Mouse (Mus musculus): ENCODE data around the gene Pknox1. TPM values are rescaled to one million over a fixed set of nuclear protein-coding genes. Genes with fewer than 3 reads are reported as not detected.
"Not testable (repeated sequence)": the region's sequence is repeated elsewhere in the genome, so short reads cannot be mapped to it uniquely, and the experiment has no call there.

Pknox1 gene
- 10 to 100 TPM; 10.6 to 12.7 TPM for total RNA-seq (2021)
- long read RNA-seq, experiment 1, full-length matches to known transcripts = 7 of 9 reads
- long read RNA-seq, experiment 1, partial matches to known transcripts = 1 of 9 reads
- long read RNA-seq, experiment 1, other reads (novel, unspliced or antisense) = 1 of 9 reads
- long read RNA-seq, experiment 2, full-length matches to known transcripts = 4 of 5 reads
- long read RNA-seq, experiment 2, partial matches to known transcripts = 0 of 5 reads
- long read RNA-seq, experiment 2, other reads (novel, unspliced or antisense) = 1 of 5 reads

DNA sequence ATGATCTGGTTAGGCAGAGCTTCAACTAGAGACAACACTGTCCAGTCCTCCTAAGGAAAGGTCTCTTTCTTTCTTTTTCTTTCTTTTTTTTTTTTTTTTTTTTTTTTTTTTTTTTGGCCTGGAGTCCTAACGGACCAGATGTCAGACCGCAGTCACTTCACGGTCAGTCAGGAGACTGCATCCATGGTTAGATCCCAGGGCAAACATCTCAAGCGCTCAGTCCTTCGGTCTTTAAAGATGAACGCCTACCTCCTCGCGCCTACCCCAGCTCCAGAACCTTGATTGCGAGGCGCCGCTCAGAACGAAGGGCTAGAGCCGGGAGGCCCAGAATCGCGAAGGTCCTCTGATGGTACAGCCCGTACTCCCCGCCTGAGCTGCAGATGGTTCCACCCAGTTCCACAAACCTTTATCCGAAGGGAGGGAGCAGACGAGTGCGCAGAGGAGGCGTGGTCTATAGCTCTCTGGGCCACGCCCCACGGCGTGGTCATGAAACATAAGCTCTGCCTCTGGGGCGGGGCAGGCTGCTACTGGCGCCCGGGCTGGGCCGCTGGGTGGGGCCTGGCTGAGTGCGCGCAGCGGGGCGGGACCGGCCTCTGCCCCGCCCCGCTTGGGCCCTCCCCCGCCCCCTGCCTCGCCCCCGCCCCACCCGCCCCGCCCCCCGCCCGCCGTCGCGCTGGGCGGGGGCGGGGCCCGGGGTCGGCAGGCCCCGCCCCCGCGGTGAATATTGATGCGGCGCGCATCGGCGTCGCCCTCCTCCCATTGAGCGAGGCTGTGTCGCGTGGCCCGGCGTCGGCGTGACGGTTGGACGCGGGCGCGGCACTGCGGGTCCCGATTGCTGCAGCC, at the start of gene Pknox1:
Pknox1 (plus strand) TSS at position 720 of the 843 bp plus-strand sequence.
- peak; percentile 97 to 99 for DNase-seq

DNA sequence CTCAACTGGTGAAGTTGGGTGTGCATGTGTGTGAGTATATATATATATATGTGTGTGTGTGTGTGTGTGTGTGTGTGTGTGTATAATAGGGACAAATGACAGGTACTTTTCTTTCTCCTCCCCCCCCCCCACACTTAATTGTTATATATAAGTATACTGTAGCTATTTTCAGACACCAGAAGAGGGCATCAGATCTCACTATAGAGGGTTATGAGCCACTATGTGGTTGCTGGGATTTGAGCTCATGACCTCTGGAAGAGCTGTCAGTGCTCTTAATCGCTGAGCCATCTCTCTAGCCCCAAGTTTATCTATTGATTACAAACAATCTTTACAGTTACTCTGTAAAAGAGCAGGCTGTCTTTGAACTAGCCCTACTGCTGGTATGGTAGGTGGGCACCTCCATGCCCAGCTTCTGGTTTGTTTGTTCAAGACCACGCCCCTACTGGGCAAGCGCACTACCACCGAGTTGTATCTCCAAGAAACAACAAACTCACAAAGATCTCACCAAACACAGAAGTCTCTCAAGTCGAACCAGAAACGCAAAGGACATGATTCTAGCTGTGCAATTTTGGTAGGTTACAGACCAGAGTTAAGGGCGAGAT, 45.1 kb upstream of the Pknox1 start:
- no peak for DNase-seq

DNA sequence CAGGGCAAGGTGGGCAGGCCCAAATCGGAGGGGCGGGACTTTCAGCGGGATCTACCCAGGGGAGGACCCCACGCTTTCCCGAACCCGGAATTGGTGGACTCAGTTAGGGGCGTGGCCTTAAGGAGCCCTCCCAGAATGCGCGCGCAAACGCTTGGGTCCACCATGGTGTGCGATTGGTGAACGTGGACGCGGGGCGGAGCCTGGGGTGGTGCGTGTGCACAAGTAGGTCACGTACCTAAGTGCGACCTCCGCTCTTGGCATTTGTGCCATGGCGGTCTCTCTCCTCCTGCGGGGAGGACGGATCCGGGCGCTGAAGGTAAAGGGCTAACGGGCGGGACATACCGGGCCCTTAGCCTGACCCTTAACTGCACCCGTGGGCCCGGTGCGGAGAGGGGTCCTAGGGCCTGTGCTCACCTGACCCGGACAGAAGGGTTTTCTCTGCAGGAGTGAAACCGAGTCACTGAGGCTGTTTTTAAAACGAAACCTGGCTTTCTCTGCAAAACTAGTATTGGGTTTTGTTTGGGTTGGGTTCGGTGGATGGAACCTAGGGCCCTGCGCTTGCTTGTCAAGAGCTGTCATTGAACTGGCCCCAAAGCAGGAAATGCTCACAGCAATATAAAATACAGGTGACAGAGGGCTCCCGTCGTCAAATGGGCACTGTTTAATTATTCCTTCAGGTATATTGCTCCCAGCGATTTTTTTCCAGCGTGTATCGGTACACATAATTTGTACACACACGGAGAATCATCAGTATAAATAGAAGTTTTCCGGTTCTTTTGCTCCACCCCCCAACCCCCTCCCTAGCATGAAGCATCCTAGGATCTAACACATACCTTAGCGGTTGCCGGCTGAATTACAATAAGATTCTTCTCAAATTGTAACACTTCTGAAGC, 44.3 kb upstream of the Pknox1 start, which contains the start of the genes Wdr4 and Ndufv3:
Wdr4 (minus strand) TSS at position 35 of the 893 bp plus-strand sequence.
Ndufv3 (plus strand) TSS at position 170 of the 893 bp plus-strand sequence.
- DNase-seq = peak; percentile 100

DNA sequence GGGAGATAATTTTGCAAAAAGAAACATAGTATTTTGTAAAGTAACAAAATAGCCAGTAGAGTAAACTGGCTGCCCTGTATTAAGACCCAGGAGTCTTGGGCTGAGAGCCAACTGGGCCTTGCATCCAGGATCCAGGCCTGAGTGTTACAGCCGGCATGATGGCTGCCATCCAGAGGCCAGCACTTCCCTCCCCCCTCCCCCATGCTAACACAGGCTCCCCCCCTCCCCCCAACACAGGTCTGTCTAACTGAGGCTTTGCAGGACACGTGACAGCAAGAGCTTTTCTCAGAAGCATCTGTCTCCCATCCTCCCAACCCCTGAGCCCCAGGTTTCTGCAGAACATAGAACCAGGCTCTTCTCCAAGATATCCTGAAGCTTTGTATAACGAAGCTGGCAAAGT, 43.6 kb upstream of the Pknox1 start:
- DNase-seq = peak; percentile 78 to 82

DNA sequence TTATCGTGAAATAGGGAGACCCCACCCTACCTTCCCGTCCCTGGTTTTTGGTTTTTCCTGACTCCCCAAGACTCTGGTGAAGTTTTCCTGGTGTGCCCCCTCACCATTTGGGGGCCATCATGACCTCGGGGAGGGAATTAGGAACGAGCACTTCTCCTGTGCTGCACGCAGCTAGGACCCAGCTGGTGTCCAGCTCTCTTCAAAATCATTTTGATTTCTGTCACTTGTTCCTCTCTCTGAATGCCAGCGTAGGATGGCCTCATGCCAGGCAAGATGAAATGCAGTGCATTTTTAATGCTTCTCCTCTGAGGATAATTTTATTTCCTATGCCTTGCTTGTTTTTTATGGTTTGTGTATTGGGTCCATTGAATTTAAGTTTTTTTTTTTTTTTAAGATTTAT, 42.6 kb upstream of the Pknox1 start:
- DNase-seq = no peak

DNA sequence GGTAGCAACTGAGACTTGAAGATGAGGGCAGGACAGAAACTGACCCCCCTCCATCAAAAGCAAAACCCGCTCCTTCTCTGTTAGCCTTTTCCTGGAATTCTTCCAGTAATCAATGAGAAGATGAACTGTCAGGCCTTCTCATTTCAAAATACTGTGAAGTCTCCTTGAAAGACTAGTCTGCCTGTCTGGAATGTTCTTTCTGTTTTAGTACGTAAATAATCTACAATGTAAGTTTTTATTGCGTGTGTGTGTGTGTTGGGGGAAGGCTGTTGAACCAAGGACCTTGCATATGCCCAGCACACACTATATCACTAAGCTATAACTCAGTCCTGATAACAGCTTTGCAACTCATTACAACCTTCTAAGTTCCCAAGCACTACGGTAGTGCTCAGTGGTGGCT, 39.4 kb upstream of the Pknox1 start:
- DNase-seq = no peak

DNA sequence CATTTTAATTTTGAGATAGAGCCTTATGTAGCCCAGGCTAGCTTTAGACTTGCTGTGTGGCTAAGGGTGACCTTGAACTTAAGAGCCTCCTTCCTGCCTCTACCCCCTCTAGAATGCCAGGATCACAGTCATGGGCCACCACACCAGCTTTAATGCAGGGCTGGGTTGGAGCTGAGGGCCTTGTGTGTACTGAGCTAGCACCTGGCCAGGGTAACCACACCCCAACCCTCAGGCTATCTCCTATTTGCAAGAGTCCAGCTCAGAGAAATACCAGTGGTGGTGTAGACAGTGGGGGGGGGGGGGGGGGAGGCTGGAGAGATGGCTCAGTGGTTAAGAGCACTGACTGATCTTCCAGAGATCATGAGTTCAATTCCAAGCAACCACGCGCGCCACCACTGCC, 38.7 kb upstream of the Pknox1 start:
- no peak for DNase-seq

DNA sequence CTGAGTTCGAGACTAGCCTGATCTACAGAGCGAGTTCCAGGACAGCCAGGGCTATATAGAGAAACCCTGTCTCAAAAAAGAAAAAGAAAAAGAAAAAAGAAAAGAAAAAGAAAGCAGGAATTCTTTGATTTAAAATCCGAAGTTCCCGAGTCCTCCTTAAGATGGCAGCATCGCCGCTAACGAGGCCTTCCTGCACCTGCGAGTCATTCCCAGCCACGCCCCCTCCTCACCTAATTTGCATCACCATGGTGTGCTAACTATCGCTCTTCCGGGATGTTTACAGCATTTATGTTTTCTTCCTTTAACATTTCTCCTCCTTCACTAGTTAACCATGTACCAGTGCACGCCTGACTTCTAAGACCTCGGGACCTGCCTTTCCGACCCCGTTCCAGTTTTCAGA, 35.2 kb upstream of the Pknox1 start:
- peak in 1 of 2 experiments; percentile 23 for DNase-seq

DNA sequence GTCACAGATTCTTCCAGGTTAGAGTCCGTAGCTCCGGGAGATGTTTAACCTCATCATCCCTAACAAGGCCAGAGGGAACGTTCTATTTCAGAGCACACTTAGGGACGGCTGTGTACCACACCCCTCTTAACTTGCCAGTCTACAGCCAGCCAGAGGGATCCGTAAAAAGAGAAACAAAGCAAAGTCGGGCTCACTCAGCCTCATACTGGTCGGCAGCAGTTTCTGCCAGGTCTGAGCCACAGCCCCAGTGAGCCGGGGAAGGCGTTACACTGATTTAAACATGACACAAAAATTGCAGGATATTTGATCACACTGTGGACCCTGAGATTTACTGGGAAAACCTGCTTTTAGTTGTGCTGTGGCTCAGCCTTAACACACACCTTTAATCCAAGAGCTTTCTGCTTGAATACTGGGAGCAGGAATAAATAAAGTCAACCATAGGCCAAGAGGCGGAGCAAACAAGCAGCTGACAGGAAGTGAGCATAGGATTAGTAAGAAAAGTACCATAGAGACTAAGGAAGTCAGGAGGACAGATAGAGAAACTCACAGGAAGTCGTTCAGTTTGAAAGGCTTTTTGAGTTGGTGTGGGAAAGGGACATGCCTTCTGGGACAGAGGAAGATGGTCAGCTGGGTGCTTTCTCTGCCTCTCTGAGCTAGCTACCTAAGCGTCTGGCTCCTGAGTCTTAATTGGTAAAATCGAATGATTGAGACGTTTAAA, 32.9 kb upstream of the Pknox1 start:
- DNase-seq = no peak

DNA sequence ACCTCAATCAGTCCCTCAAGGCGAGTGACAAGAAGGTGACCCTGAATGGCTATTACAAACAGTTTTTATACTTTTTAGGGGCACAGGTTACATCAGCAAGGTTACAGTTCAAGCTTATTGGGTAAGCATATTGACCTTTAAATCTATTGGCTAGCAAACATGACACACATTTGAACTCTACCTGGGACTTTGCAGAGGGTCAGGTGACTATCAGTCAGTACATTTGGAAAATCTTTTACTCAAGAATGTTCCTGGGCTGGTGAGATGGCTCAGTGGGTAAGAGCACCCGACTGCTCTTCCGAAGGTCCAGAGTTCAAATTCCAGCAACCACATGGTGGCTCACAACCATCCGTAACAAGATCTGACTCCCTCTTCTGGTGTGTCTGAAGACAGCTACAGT, 32.2 kb upstream of the Pknox1 start:
- DNase-seq = not testable (repeated sequence)

DNA sequence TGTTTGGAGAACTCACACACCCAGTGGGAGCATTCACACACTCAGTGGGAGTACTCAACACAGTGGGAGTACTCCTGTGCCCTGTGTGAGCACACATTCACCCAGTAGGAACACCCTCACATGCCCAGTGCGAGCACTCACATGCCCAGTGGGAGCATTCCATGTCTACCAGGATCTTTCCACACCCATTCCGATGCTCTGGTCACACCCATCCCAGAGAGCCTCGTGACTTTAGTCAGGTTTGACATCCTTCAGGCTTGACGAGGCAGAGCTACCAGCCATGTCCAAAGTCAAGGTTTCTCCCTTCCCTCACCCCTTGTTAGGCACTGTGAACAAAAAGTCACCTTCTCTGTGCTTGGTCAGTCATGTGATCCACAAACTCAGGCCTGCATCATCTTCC, 29.2 kb upstream of the Pknox1 start:
- DNase-seq = peak in 1 of 2 experiments; percentile 21

DNA sequence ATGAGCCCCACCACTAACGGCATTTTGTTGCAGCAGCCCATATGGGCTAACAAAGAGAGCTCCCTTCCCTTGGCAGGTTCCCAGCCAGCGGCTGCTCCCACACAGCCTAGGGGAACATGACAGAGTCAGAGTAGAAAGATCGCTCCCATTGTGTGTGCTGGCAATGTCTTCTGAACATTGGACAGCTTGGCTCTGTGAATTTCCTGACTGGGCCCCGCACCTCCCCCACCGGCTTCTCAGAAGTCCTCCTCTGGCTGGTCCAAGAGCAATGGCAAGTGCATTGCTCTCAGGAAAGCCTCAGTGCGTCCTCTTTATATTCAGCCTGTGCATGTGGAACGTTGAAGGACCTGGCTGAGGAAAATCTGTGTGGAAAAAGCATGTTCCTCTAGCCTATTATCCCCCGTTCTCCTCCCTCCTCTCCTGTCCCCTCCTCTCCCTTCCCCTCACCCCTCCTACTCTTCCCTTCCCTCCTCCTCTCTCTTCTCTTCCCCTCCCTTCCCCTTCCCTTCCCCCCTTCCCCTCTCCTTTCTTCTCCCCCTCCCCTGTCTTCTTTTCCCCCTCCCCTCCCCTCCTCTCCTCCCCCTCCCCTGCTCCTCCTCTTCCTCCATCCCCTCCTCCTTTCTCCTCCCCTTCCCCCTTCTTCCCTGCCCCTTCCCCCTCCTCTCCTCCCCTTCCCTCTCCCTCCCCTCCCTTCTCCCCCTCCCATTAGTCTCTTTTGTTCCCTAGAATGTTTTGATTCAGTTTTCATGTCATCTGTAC, 28.5 kb upstream of the Pknox1 start:
- DNase-seq = peak; percentile 71 to 86

DNA sequence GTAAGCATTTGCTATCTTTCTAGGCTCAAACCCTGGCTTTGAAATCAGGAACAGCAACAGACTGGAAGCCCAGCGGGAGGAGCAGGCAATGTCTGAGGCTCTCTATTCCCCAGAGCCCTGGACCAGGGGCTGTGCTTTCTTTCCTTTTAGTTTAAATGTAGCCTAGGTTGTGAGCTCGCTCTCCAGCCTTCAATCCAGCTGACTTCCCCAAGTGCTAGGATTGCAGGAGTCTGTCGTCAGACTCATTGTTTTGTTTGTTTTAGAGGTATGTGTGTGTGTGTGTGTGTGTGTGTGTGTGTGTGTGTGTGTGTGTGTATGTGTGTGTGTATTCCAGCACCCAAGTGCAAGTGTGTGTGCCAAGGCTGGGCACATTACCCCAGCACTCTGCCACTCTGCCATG, 24.4 kb upstream of the Pknox1 start:
- DNase-seq = no peak

DNA sequence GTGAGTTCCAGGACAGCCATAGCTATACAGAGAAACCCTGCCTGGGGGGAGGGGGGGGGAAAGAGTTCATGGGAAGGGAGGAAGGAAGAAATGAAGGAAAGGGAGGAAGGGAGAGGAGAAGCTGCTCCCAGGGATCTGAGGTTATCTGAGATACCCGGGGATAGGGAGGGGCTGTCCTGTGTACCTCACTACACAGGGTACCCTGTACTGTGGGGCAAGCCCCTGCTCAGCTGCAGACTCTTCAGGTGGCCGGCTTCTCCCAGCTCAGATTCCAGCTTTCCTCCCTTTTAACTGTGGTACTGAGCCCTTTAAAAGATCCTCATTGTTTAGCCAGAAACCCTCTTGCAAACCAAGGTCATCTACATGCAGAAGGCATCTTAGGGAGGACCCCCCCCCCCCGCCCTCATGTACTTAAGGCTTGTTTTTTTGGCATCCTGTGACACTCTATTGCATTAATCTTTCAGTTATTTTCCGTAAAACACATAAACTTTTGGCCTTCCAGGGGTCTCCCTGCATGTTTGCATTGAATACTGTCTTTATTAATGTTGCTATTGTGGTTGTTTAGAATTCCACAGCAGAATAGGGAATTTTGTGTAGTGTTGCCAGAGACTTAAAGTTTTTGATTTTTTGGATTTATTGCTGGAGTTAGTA, 23.6 kb upstream of the Pknox1 start:
- DNase-seq = no peak

DNA sequence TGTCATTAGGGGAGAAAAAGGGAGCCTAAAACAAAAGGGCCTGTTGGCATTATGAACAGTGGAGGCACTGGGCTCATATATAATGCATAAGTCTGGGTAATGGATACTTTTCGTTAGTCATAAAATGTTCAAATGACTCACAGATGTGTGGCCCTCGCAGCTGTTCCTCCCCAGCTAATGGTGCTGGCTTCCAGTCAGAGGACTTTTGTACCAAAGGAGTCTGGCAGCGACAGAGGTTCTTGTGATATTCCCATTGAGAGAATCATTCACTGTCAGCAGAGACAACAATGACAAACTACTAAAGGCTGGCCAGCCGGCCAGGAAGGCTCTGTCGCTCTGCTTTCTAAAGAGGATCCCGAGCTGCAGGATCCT, 23.1 kb upstream of the Pknox1 start:
- DNase-seq = peak; percentile 33 to 54

DNA sequence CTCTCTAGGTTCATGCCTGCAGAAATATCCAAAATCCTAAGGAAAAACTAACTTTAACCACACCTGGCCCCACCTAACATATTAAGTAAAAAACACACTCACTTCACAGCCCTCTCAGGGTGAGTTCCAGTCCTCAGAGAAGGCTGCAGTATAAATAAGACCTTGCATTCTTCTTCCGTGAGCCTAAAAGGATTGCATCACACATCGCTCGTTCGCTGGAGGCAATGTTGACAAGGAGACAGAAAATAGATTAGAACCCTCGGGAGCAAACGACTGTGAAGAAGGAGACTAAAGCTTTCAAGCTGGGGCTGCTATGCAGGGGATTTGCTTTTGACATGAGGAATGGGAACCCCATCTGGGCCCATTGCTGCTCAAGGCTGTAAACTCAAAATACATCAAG, 21.0 kb upstream of the Pknox1 start:
- no peak for DNase-seq

DNA sequence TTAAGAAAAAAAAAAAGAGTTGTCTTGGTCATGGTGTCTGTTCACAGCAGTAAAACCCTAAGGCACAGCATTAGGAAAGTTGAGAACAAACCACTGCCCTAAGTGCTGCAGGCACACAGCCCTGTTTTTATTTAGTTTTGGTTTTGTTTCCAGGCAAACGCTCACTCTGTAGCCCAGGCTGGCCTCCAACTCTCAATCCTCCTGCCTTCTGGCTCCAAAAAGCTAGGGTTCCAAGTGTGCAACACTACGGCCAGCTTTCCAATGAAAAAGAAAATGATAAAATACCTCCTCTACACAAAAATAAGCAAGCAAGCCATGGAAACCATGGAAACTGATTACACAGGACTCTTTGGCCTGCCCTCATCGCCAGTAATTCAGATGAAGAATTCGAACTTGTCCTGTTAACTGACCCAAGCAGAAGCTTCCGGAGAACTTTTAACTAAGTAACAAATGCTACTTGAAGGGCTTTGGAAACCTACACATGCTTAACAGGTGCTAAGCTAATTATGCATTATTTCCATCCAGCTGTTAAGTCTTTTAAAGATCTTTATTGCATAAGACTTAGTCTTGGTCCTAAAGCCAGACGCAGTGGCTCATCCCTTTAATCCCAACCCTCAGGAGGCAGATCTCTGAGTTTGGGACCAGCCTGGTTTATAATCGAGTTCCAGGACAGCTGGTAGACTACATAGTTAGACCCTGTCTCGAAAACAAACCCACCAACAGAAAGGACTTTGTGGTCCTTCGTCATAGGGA, 17.9 kb upstream of the Pknox1 start:
- peak in 1 of 2 experiments; percentile 65 for DNase-seq

DNA sequence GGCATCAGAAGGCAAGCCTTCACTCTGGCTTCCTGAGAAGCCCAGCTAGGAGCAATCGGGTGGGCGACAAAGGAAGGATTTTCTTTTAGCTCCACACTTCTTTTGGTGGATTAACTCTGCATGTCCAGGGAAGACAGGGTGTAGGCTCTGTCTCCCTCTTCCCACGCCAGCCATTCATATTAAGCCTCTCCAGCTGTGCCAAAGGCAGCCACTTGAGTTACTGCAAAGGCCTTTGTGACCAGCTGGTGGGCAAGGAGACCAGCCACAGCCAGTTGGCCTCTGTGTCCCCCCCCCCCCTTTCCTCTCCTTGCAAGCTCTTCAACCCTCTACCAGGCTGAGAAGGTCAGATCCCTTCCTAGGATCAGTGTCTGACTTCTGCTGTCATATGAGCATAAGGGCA, 16.6 kb upstream of the Pknox1 start:
- DNase-seq = no peak

DNA sequence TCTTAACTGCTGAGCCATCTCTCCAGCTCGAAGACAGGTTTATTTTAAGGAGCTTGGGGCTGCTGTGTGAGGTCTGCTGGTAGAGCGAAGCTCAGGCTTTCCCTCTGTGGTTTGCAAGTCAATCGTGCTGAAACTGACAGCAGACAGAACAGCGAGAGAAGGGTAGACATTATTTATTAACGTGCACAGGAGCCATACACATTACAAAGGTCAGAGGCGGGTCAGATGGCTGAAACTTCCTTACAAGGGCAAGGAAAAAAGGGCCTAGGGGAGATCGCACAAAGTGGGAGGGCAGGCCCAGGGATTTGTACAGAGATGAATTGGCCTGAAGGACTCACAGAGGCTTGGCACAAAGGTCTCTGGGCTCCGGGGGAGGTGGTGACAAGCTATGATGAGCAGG, 15.1 kb upstream of the Pknox1 start:
- no peak for DNase-seq

Data from heart, adult 18-20 months (tissue).